Mouse (Mus musculus): Measurements from ENCODE around the gene Tmem209.

The Tmem209 gene

DNA sequence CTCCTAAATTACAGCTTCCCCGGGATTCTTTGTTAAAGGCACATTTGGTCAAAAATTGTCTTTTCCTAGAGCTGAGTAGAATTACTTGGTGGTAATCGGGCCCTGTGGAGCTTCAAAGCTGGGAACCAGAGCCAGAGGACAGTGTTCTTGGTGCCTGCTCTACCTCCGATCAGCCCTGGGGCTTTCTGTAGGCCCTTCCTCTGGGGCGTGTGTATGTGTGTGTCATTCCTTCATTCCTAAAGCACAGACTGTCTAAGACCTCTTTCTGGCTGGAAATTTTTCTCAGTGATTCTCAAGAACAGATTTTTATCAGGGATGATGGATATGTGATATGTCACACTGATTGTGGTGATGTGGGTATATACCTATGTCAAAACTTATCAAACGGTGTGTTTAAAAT is 29.2 kb upstream of the Tmem209 start:
- in situ Hi-C loops (cut with MboI; ENCODE audit: unreplicated experiment in 2 of 2): loop anchor here (5.0 to 10.0 kb wide), 2 partner anchors 444 to 446 kb away; no protein-coding TSS in a partner anchor

DNA sequence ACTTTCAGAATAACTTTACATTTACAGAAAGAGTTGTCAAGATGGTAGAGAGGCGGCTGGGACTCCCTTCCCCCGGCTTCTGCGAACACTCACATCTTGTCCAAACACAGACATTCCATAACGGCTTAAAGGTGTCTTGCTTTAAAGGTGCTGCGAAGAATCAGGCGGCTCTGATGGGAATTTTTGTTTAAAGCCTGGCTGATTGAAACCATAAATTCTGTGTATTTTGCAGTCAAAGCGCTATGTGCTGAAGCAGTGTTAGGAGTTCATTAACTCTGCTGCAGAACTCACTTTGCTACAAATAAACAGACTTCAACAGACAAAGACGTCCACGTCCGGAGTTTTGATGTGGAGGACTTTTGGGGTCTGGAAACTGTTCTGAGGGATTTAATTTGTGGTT is 28.7 kb upstream of the Tmem209 start:
- in situ Hi-C loops (cut with MboI; ENCODE audit: unreplicated experiment in 2 of 2): loop anchor here (5.0 to 10.0 kb wide), 2 partner anchors 444 to 447 kb away; no protein-coding TSS in a partner anchor

DNA sequence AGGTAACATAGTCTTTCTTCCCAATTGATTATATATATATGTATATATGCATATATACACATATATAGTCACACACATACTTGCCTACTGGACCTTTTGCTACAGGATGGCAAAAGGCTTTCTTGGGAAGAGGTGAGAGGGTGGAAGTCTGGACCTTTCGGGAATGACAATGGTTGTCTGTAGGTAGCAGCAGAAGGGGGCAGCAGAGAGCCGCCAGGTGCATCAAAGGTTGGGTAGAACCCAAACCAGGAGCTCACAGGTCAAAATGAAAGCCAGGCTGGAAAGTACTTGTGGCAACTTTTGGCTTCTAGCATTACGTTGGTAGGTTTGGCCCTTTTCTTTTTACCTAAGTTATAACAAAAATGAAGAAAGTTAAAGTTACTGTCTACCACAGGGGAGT is 25.8 kb upstream of the Tmem209 start:
- in situ Hi-C loops (cut with MboI; ENCODE audit: unreplicated experiment in 2 of 2): loop anchor here (5.0 to 10.0 kb wide), 2 partner anchors 447 to 449 kb away; no protein-coding TSS in a partner anchor

DNA sequence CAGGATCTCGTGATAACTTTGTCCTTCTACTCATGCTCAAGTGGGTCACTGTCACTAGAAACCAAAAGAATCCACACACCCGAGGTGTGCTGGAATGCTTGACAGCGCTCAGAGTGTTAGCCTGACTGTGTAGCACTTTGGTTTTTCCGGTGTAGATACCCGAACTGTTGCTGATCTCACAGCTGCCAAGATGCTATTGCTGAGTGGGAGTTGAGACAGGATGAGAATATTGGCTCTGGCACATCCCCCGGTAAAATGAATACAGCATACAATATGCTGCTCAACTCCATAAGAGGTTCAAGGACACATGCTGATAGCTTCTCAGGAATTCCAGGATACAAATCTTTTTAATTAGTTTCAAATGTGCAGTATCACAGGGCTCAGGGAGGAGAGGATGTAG is 19.2 kb upstream of the Tmem209 start:
- in situ Hi-C loops (cut with MboI; ENCODE audit: unreplicated experiment in 2 of 2): no loop called here

DNA sequence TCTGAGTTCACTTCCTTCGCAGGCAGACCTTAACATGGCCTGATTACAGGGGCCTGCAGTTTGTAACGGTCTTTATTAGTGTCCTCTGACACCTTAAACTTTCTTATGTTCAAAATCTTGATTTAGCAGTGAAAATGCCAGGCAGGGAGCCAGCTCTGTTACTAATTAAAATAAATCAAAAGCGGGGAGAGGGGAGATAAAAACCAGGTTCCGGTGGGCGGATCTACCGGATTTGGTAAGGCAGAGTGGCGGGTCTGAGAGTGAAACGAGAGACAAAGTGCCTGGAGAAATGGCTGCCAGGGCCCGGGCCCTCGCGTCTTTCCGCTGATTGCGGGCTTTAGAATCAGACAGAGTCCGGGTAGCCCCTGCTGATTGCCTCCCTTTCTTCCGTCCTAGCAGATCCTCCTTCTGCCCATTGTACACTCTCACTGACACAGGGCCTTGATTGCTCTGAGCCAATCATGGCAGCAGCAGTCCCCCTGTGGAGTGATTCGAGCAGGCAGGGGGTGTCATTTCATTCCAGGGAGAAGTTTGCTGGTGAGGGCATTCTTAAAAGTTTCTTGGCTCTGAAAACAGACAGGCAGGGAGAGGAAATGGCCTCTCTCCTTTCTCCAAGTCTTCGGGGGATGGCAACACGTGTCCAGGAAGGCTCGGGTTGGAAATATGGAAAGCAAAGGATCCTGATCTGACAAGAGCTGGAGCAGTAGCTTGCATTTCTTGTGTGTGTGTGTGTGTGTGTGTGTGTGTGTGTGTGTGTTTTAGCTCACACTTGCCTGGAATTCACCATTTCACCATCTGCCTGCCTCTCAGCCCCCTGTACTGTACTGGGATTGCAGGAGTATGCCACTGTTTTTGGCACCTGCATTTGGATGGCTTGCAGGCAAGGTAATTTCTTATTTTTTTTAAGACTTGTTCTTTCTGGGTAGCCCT is 17.3 kb upstream of the Tmem209 start:
- in situ Hi-C loops (cut with MboI; ENCODE audit: unreplicated experiment in 2 of 2): no loop called here

DNA sequence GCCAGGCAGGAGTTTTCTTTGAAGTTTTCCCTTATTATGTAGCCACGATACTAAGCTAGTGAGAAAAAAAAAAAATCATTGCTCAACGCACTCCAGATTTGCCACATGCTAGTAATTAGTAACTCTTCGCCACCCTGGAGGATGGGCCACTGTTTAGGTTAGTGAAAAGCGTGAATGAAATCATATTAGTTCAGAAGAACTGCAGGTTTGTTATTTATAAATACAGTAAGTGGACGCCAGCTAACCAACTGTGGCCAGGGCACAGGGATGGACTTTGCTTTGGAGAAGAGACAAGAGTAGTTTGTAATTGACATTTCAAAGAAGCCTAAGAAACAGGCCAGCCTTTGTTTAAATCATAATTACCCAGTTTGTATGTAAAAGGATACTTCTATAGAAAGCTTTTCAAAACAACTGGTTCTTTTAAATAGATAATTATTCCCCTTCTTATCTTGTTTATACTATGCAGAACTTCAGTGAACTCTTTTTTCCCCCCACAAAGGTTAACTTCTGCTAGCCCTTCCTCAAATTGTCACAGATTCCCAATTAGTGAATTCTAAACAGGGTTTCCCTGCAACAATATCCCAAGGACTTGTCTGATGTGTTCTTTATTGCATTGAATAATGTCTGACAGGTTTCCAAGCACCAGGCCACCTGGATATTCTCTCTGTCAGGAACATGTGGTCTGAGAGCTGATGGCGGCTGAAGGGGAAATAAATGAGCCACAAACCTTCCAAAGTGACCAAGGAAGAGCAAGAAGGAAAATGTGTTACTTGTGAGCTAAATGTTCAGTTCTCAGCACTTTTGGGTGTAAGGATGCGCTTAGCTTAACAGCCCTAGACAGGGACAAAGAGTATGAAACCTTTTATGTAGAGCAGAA is 16.1 kb upstream of the Tmem209 start:
- in situ Hi-C loops (cut with MboI; ENCODE audit: unreplicated experiment in 2 of 2): no loop called here

DNA sequence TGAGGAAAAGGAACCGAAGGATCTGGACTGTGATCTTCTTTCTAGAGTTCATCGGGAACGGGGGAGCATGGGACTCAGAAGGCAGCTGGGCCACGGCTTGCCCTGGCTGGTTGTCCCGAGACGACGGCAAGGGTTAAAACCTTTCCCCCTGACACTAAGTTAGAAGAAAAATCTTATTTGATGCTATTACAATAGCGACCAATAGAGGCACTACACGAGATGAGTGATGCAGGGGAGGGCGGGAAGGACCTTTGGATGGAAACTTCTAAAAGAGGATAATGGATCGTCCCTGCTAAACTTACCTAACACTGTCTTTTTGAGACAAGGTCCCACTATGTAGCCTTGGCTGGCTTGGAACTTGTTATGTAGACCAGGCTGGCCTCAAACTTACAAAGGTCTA is 10.8 kb upstream of the Tmem209 start:
- in situ Hi-C loops (cut with MboI; ENCODE audit: unreplicated experiment in 2 of 2): no loop called here

DNA sequence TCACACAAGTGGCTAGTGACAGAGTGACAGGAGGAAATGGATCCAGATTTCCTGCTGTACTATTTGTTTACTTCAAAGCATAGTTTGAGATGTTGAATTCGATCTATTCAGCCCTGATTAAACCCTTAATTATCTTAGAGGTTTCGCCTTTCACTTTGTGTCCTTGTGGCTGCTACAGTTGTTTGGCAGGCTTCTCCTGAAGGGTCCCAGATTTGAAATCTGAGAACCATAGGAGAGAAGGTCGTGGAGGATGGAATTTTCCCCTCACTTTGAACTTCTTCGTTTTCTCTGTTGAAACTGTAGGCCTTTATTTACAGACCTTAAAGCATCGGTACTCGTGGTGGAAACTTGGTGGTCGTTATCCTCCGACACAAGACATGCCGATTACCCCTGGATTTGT is 4.7 kb upstream of the Tmem209 start:
- in situ Hi-C loops (cut with MboI; ENCODE audit: unreplicated experiment in 2 of 2): no loop called here

DNA sequence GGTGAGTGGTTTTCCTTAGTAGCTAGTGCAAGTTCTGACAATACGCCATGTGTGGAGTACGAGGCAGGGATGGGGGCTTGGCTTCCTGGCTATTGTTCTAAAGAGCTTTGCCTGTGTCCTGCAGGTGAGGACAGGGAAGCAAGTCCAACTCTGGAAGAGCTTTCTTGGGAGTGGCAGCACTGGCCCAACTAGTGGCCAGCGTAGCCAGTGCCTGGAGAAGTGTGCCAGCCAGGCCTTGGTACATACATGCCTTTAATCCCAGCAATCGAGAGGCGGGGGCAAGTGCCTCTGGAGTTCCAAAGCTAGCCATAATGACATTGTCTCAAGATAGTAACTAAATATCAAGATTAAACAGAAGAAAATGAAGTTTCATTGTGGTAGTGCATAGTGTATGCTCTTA is 708 bp upstream of the Tmem209 start:
- in situ Hi-C loops (cut with MboI; ENCODE audit: unreplicated experiment in 2 of 2): no loop called here

DNA sequence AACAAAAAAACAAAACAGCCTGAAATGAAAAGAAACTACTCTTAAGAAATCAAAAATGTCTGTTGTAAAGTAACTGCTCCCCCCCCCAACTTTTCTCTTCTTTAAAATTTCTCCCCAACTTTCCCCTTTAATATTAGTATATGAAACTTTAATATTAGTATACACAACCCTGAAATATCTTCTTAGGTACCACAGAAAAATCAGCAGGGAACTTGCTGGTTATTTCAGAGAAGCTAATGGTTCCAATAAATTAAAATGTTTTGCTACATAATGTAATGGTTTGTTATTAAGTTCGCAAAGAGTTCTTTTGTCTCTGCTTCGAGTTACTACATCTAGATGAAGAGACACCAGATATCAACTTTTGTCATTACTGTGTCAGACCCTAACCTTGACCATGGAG is 759 bp downstream of the Tmem209 start:
- in situ Hi-C loops (cut with MboI; ENCODE audit: unreplicated experiment in 2 of 2): no loop called here

DNA sequence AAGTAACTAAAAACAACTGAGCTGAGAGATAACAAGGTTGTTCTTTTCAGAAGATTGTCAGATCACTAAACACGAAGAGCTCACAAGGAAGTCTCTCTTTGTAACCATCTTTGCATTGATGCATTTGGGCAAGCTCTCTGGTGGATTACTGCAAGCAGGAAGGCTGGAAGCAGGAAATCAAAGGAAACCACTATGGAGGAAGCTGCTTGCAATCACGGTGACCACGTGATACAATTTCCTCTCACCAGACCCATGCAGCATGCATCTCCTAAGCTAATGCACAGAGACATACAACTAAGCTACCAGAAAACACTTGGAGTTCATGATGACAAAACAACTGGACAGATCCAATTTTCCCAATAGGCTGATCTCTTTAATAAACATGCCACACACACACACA is 10.5 kb downstream of the Tmem209 start:
- in situ Hi-C loops (cut with MboI; ENCODE audit: unreplicated experiment in 2 of 2): no loop called here

DNA sequence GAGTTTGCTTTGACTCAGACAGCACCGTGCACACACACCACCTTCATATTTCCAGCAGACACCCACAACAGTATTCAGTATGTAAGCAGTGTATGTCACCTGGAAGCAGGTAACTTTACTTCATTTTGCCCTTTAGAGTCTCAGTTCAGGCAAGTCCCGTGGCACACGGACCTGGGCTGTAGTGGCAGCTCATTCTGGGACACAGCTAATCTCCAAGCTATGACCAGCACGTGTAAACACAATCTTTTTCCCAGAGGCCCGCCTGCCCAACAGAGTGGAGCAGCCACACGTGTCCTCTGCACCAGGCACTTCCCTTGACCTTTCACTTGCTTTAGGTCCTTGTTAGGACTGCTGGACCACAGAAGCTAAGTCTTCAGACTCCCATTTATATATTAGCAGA is 23.1 kb downstream of the Tmem209 start:
- in situ Hi-C loops (cut with MboI; ENCODE audit: unreplicated experiment in 2 of 2): no loop called here

DNA sequence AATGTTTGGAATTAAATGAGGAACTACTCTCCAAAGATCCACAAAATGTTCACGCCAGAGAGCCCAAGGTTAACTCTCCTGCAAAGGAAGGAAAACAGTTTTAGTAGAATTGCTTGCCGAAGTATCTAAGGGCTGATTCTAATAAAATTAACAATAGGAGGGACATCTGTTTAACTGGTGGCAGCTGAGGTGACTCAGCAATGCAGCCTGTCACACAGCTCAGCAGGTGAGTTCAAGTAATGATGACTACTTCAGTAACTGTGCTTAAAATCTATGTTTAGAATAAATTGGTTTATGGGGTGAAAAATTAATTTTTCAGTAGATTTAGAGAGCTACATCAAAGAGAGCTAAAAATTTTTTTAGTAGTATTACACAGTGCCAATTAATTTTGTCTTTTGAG is 26.7 kb downstream of the Tmem209 start:
- in situ Hi-C loops (cut with MboI; ENCODE audit: unreplicated experiment in 2 of 2): no loop called here

DNA sequence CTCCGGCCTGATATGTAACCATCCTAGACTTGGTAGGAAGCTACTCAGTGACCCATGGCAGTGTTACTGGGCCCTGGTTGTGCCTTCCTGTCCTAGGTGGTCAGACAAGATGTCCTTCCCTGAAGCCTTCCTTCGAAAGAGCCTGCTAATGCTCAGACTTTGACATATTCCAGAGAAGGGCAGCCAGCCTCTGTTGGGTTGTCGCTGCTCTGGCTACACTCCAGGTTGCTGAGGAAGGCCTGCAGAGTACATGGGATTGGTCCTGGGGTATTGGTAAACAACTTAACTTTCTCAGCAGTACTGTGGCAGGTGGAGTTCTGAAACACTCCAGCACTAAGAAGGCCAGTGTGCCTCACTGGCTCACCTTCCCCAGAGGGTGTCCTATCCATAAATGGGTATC is 30.2 kb downstream of the Tmem209 start:
- in situ Hi-C loops (cut with MboI; ENCODE audit: unreplicated experiment in 2 of 2): no loop called here

DNA sequence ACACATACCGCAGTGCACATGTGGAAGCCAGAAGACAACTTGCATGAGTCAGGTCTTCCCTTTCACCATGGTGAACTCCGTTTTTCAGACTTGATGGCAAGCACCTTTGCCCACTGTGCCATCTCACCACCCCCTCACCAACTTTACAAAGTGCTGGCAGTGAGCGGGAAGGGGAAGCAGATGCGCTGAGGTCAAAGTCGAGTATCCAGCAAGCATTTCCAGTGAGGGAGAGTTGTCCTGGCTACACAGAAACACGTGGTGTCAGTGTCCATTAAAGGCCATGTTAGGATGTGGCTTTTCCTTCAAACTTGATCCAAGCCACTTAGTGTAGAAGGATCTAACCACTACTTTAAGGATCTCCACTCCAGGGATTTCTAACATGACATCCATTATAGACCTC is 31.8 kb downstream of the Tmem209 start:
- in situ Hi-C loops (cut with MboI; ENCODE audit: unreplicated experiment in 2 of 2): no loop called here

DNA sequence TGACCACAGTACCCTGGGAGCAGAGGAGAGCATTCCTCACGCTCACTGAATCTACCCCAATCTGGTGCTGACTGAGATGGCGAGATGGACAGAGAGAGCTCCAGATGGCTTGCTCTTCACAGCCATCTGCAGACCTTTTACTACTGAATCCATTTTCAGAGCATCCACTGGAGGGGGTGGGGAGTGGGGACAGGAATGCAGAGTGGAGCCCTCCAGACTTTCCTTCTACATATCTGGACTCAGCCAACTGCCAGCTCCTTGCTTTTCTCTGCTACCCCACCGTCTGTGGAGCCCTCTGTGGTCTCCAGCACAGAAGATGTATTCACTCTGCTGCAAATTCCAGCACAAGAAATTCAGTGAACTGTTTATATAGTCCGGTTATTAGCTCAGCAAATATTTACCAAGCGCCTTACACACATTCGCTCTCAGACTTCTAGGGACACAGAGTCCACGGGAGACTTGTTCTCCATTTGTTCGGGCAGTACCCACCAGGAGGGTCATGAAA is 32.3 kb downstream of the Tmem209 start:
- in situ Hi-C loops (cut with MboI; ENCODE audit: unreplicated experiment in 2 of 2): no loop called here

DNA sequence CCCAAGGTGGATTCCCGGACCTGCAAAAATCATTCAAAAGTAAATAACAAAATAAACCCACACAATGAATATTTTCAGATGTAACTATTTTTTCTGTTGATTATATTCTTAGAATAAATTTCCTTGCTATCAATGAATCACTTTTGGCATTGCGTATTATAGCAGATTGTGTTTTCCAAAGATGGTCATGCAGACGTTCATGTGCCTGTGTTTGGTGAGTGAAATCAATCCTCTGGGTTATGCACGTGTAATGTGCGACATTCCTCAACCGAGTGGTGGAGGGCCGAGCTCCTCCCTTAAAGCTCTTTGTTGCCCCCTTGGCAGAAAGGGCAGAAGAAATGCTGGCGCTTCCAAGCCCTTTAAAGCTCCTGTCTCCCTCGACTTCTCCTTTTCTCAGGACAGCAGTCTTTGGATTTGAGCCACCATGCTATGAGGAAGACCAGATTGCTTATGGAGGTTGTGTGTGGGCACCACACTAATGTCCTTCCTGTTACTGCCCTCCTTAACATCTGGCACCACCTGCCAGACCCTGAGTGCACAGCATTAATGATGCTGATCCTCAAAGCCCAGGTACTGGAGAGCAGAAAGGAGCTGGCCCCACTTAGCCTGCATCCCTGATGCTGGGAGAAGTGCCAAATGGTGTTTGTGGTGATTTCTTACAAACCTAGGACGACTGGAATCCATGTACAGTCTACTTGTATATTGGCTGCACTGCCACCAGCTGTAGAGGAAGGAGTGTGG is 33.4 kb downstream of the Tmem209 start:
- in situ Hi-C loops (cut with MboI; ENCODE audit: unreplicated experiment in 2 of 2): no loop called here

DNA sequence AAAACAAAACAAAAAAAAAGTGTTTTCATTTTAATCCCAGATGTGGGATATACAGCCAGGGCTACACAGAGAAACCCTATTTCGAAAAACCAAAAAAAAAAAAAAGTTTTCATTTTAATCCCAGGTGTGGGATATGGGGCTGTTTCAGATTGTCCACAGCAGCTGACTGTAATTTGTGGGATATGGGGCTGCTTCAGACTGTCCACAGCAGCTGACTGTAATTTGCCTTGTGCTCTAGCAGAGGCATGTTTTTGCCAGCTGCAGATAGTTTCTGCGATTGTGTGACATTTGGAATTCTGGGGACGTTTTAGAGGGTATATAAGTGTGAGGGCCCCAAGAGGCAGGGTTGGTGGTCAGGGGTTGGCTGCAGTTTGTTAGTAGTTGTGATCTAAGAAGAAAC is 37.9 kb downstream of the Tmem209 start:
- in situ Hi-C loops (cut with MboI; ENCODE audit: unreplicated experiment in 2 of 2): no loop called here

DNA sequence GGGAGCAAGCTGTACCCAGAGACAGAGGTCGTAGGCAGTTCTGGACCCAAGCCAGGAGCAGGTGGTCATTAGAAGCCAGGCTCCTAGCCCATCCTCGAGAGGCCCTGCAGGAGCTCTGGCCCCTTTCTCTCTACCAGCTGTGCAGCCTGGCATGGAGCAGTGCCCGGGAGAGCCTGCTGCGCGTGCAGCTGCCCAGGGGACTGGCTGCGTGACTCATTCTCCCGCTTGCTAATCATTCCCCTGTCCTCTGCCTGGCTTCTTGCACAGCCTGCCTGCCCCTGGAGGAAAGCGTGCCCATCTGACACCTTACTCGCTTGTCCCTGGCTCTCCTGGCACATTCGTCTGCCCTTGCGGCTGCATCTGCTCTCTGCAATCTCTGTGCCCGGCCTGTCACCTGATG is 40.2 kb downstream of the Tmem209 start:
- in situ Hi-C loops (cut with MboI; ENCODE audit: unreplicated experiment in 2 of 2): no loop called here

DNA sequence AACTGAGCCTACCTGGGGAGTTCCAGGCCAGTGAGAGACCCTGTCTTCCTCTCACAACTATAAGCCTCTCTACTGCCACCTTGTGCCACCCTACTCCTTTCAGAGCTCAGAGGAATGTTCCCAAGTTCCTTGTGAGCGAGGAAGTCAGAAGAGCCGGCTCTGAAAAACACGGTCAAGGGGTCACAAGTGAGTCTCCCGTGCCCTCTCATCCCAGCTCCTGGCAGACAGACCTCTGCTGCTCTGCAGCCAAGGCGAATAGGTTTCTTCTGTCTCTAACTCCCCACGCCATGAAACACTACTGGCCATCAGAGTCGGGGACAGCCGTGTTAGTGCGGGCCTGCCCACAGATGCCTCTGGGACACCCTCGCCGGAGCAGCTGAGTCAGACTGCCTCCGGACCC is 40.9 kb downstream of the Tmem209 start:
- in situ Hi-C loops (cut with MboI; ENCODE audit: unreplicated experiment in 2 of 2): no loop called here

DNA sequence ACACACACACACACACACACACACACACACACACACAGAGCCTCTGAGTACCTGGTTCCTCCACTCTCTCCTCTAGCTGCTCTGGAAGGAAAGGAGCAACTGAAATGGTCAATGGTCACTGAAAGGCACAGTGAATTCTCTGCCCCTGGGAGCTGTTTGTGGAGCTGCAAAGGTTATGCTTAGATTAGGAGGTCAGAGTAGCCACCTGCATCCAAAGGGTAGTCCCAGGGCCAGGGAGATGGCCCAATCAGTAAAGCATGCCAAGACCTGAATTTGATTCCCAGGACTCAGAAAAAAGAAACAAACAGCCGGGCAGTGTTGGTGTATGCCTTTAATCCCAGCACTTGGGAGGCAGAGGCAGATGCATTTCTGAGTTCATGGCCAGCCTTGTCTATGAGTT is 41.5 kb downstream of the Tmem209 start:
- in situ Hi-C loops (cut with MboI; ENCODE audit: unreplicated experiment in 2 of 2): no loop called here

Data from v-Abl transformed pro-B cells (cell line).